Mouse (Mus musculus): Measurements from ENCODE around the gene Nfkbia. TPM values are rescaled to one million over a fixed set of nuclear protein-coding genes. Genes with fewer than 3 reads are reported as not detected.
A peak's percentile ranks its signal among the peaks of the same experiment; 100 is the strongest.

Gene Nfkbia
- polyA plus RNA-seq, 1 experiment from 2014 or later, result 119 TPM

GRCm38 (mm10) chr12:55442861-55443850, 49.3 kb downstream of the Nfkbia start:
- Histone ChIP-seq H3K4me1 (replicated peaks; ENCODE audit: control insufficient read depth, insufficient read depth) (peaks cover 24% of the 10 kb centered on the region; the same call in 1 of the 2 replicates), H3K9ac (ENCODE audit: low read length) (0 out of 2 replicates have a peak overlapping the region, but pooled peaks have one; percentile 45), H3K4me3 (ENCODE audit: low read depth, low read length) (no peak overlapping the region), H3K4me2 (replicated peaks; ENCODE audit: low read depth) (no peak overlapping the region), H3K36me3 (ENCODE audit: control insufficient read depth, insufficient read depth, low read length) (no peaks in the 10 kb centered on the region), H3K27ac (replicated peaks) (peak overlapping the region; percentile 84), H3K9me3 (ENCODE audit: control insufficient read depth, low read length) (no peaks in the 10 kb centered on the region), H3K27me3 (ENCODE audit: control insufficient read depth, insufficient read depth, low read length) (no peaks in the 10 kb centered on the region)
- 42% methylated on average over 9 of the region's 9 CpGs for WGBS
- DNase-seq (ENCODE audit: low spot score), result peak; percentile 87
- TF ChIP-seq EP300 (optimal IDR thresholded peaks at IDR 0.05), result no peak
- peak; percentile 35 for TF ChIP-seq CTCF (IDR thresholded peaks at IDR 0.05; ENCODE audit: low read depth)
- ATAC-seq (ENCODE audit: low FRiP score, low TSS enrichment), result peak; percentile 84

DNA sequence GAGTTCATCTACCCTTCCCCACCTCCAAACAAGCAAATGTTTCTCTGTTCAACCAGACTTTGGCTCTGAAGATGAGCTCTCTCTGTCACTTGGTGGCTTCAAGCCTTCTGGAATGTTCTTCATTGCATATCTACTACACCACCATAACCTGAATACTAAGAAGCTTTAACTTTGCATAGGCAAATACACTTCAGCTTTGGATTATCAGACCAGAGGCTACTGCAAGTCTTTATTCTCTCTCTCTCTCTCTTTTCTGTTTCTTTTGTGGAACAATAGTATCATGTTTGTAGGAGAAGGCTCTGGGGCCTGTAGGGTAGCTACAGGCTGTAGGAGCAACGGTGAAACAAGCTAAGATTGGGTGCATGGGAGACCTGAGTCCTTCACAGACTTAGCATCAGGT, 50.2 kb downstream of the Nfkbia start:
- no peak overlapping the region for H3K4me3 ChIP-seq (ENCODE audit: low read depth, low read length)
- H3K27ac ChIP-seq (replicated peaks), result 0 out of 2 replicates have a peak overlapping the region, but pooled peaks have one; percentile 84
- peaks cover 25% of the 10 kb centered on the region; the same call in 1 of the 2 replicates for H3K4me1 ChIP-seq (replicated peaks; ENCODE audit: control insufficient read depth, insufficient read depth)
- WGBS, result 93% methylated on average over 1 of the region's 1 CpGs
- H3K9me3 ChIP-seq (ENCODE audit: control insufficient read depth, low read length), result no peaks in the 10 kb centered on the region
- no peaks in the 10 kb centered on the region for H3K27me3 ChIP-seq (ENCODE audit: control insufficient read depth, insufficient read depth, low read length)
- no peak overlapping the region for H3K4me2 ChIP-seq (replicated peaks; ENCODE audit: low read depth)
- H3K36me3 ChIP-seq (ENCODE audit: control insufficient read depth, insufficient read depth, low read length), result no peaks in the 10 kb centered on the region
- TF ChIP-seq EP300 (optimal IDR thresholded peaks at IDR 0.05) (no peak), CTCF (IDR thresholded peaks at IDR 0.05; ENCODE audit: low read depth) (no peak)
- H3K9ac ChIP-seq (ENCODE audit: low read length), result no peak overlapping the region
- ATAC-seq (ENCODE audit: low FRiP score, low TSS enrichment) (no peak), DNase-seq (ENCODE audit: low spot score) (no peak)

DNA sequence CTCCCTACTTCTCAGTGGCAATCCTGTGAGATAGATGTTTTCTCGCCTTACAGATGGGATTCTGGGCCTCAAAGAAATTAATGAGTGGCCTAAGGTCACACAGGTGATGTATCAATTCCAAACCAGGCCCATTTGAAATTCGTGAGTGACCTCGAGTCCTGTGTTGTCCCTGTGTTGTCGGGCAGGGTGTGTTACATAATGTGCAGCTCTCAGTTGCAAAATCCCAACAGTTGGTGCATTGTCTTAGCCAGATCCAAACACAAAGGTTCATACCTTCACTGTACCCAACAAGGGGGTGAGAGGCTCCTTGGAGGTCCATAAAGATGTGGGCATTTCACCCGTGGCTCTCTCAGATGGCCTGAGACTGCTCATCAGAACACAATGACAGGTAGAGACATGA, 52.0 kb downstream of the Nfkbia start:
- Histone ChIP-seq H3K9me3 (ENCODE audit: control insufficient read depth, low read length) (no peaks in the 10 kb centered on the region), H3K27me3 (ENCODE audit: control insufficient read depth, insufficient read depth, low read length) (no peaks in the 10 kb centered on the region), H3K9ac (ENCODE audit: low read length) (no peak overlapping the region), H3K4me1 (replicated peaks; ENCODE audit: control insufficient read depth, insufficient read depth) (peaks cover 23% of the 10 kb centered on the region; the same call in 1 of the 2 replicates), H3K4me3 (ENCODE audit: low read depth, low read length) (no peak overlapping the region), H3K4me2 (replicated peaks; ENCODE audit: low read depth) (no peak overlapping the region), H3K27ac (replicated peaks) (no peak overlapping the region; the same call in 1 of the 2 replicates), H3K36me3 (ENCODE audit: control insufficient read depth, insufficient read depth, low read length) (no peaks in the 10 kb centered on the region)
- ATAC-seq (ENCODE audit: low FRiP score, low TSS enrichment) (no peak), DNase-seq (ENCODE audit: low spot score) (no peak)
- 77% methylated on average over 5 of the region's 5 CpGs for WGBS
- no peak for TF ChIP-seq EP300 (optimal IDR thresholded peaks at IDR 0.05)
- no peak for TF ChIP-seq CTCF (IDR thresholded peaks at IDR 0.05; ENCODE audit: low read depth)

Other genes with a start within 250 kb of the Nfkbia start
- 30.0 and 30.2 TPM in 2 replicates for gene 1110008L16Rik, start 193.1 kb downstream of the Nfkbia start, polyA plus RNA-seq (2015; fragmentation: Nextera tagmentation; extraction: Ambion mirVana)
- gene Ppp2r3c, start 189.6 kb downstream of the Nfkbia start, polyA plus RNA-seq (2015; fragmentation: Nextera tagmentation; extraction: Ambion mirVana), result 7.2 and 8.0 TPM in 2 replicates
- 357 and 358 TPM in 2 replicates for gene Psma6, start 108.4 kb downstream of the Nfkbia start, polyA plus RNA-seq (2015; fragmentation: Nextera tagmentation; extraction: Ambion mirVana)
- not detected in 2 replicates for gene Aldoart2, start 72.6 kb upstream of the Nfkbia start, polyA plus RNA-seq (2015; fragmentation: Nextera tagmentation; extraction: Ambion mirVana)
- gene Insm2, start 106.8 kb upstream of the Nfkbia start, polyA plus RNA-seq (2015; fragmentation: Nextera tagmentation; extraction: Ambion mirVana), result 0.04 and 0.10 TPM in 2 replicates